Comparison of ENCODE assay signal across 10 mouse cellular contexts in genomic region chr12:79974530-79974929, GRCm38 (mm10).
DNase-seq lines count a peak whose midpoint lies in the region; ATAC-seq lines count a peak whose summit lies in the region.
"Had no signal": no experiment of that assay in that cellular context is flagged by ENCODE, and none has a peak within 500 bp of the region (broad histone marks: within the 10 kb centered on the region; RNA-seq: fewer than 3 reads in every experiment).

No protein-coding gene starts in this region.

- peak overlapping the region; percentile 36; the same call in 1 of the 2 replicates for H3K27ac ChIP-seq in liver, embryonic 13.5 days
- H3K27ac ChIP-seq in embryonic facial prominence, embryonic 15.5 days (replicated peaks) = peak overlapping the region; percentile 92
- H3K27ac ChIP-seq in hindbrain, embryonic 13.5 days = peak overlapping the region; percentile 50; the same call in 1 of the 2 replicates

- no peak overlapping the region for H3K9ac ChIP-seq in liver, embryonic 13.5 days
- H3K9ac ChIP-seq in embryonic facial prominence, embryonic 15.5 days = no peak overlapping the region
- no peak overlapping the region for H3K9ac ChIP-seq in hindbrain, embryonic 13.5 days
- H3K9ac ChIP-seq: liver, postnatal 0 days had no signal

- H3K27me3 ChIP-seq in liver, embryonic 13.5 days = no peaks in the 10 kb centered on the region
- no peaks in the 10 kb centered on the region for H3K27me3 ChIP-seq in embryonic facial prominence, embryonic 15.5 days
- H3K27me3 ChIP-seq in hindbrain, embryonic 13.5 days = no peaks in the 10 kb centered on the region

- no peak overlapping the region for H3K4me2 ChIP-seq in liver, embryonic 13.5 days
- H3K4me2 ChIP-seq in embryonic facial prominence, embryonic 15.5 days (replicated peaks) = no peak overlapping the region
- no peak overlapping the region for H3K4me2 ChIP-seq in hindbrain, embryonic 13.5 days

- H3K4me1 ChIP-seq in liver, embryonic 13.5 days (replicated peaks) = peaks cover 27% of the 10 kb centered on the region
- peaks cover 57% of the 10 kb centered on the region for H3K4me1 ChIP-seq in embryonic facial prominence, embryonic 15.5 days
- peaks cover 42% of the 10 kb centered on the region for H3K4me1 ChIP-seq in hindbrain, embryonic 13.5 days (replicated peaks)

- WGBS in liver, embryonic 13.5 days (ENCODE audit: insufficient replicate concordance) = 58% methylated on average over 7 of the region's 7 CpGs
- WGBS in embryonic facial prominence, embryonic 15.5 days = 15% methylated on average over 7 of the region's 7 CpGs
- WGBS in hindbrain, embryonic 13.5 days = 47% methylated on average over 7 of the region's 7 CpGs

- no peaks in the 10 kb centered on the region for H3K36me3 ChIP-seq in liver, embryonic 13.5 days
- no peaks in the 10 kb centered on the region for H3K36me3 ChIP-seq in embryonic facial prominence, embryonic 15.5 days
- H3K36me3 ChIP-seq in hindbrain, embryonic 13.5 days = no peaks in the 10 kb centered on the region

- no peak overlapping the region for H3K4me3 ChIP-seq in liver, embryonic 13.5 days (replicated peaks)
- no peak overlapping the region for H3K4me3 ChIP-seq in embryonic facial prominence, embryonic 15.5 days (replicated peaks)
- H3K4me3 ChIP-seq in hindbrain, embryonic 13.5 days = no peak overlapping the region

- DNase-seq in liver, embryonic 13.5 days = no peak
- DNase-seq in liver = no peak
- DNase-seq in lung, postnatal 36 days = peak; percentile 63
- DNase-seq in adrenal gland, adult 2 months = no peak
- no peak for DNase-seq in right cerebral cortex, postnatal 4 days
- DNase-seq in thymus, postnatal 0 days (ENCODE audit: low spot score) = no peak
- DNase-seq: gastrocnemius, postnatal 36 days; liver, postnatal 0 days had no signal

- no peak for ATAC-seq in liver, embryonic 13.5 days (ENCODE audit: low read depth)
- ATAC-seq in embryonic facial prominence, embryonic 15.5 days (ENCODE audit: insufficient number of reproducible peaks, low FRiP score, low TSS enrichment, low read depth) = peak; percentile 64
- no peak for ATAC-seq in hindbrain, embryonic 13.5 days (ENCODE audit: low FRiP score)
- ATAC-seq: liver, postnatal 0 days had no signal

- H3K9me3 ChIP-seq in liver, embryonic 13.5 days (replicated peaks) = no peaks in the 10 kb centered on the region
- H3K9me3 ChIP-seq in embryonic facial prominence, embryonic 15.5 days (replicated peaks) = no peaks in the 10 kb centered on the region
- peaks cover 4% of the 10 kb centered on the region; the same call in 1 of the 2 replicates for H3K9me3 ChIP-seq in hindbrain, embryonic 13.5 days

Comparison
In these comparisons a context has a peak if more than half of its experiments do, and no peak if none do; other contexts are left out.
1. H3K27ac ChIP-seq: peak in every context shown above with its lines; median percentile 92 in embryonic facial prominence, embryonic 15.5 days; 50 in hindbrain, embryonic 13.5 days; 36 in liver, embryonic 13.5 days.